Comparison of ENCODE assay signal across 13 mouse cellular contexts in the genomic region with DNA sequence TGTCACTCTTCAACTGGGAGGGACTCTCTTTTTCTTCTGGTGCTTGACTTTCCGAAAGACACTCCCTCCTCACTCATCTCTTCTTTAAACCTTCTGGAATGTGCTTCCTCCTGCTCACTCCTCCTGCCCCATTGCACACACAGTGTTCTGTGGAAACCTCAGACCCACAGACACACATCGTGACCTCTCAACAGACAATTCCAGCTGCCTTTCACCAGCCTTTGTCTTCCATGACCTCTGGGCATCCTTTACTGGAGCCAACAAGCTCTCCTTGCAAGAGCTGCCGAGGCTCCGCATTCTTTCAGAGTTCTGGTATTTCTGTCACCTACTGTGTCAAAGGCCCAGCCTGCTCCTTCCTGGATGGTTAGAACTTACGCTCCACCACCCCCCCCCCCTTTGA.
DNase-seq lines count a peak whose midpoint lies in the region; ATAC-seq and TF ChIP-seq lines count a peak whose summit lies in the region.
"Had no signal": no experiment of that assay in that cellular context is flagged by ENCODE, and none has a peak within 500 bp of the region (broad histone marks: within the 10 kb centered on the region; RNA-seq: fewer than 3 reads in every experiment).

No protein-coding gene starts in this region.

- no peak overlapping the region for H3K9ac ChIP-seq in liver, embryonic 11.5 days (ENCODE audit: low read depth, low read length)

- no peak overlapping the region for H3K4me3 ChIP-seq in liver, embryonic 11.5 days (ENCODE audit: low read depth, low read length)
- no peak overlapping the region for H3K4me3 ChIP-seq in embryonic fibroblast, embryonic 13.5 days (ENCODE audit: insufficient read depth, low read length)

- 0 out of 2 replicates have a peak overlapping the region, but pooled peaks have one; percentile 25 for H3K27ac ChIP-seq in liver, embryonic 11.5 days (ENCODE audit: low read depth, low read length)
- peak overlapping the region; percentile 94 for H3K27ac ChIP-seq in embryonic fibroblast, embryonic 13.5 days (ENCODE audit: insufficient read depth, low read length)

- WGBS in liver, embryonic 11.5 days = 58% methylated on average over 5 of the region's 5 CpGs

- no peak for ATAC-seq in liver, embryonic 11.5 days (replicated peaks; ENCODE audit: low FRiP score)
- ATAC-seq in megakaryocyte progenitor cell, adult 5-6 weeks (replicated peaks; ENCODE audit: poor library complexity) = no peak
- ATAC-seq: activated CD4-positive, CD25-positive, alpha-beta regulatory T cell, adult 4 months; forebrain, embryonic 16.5 days; hindbrain, embryonic 16.5 days; midbrain, embryonic 16.5 days had no signal

- TF ChIP-seq CTCF in embryonic fibroblast, embryonic 13.5 days (IDR thresholded peaks at IDR 0.05; ENCODE audit: borderline replicate concordance, insufficient read depth, low read length) = no peak

- no peaks in the 10 kb centered on the region for H3K9me3 ChIP-seq in liver, embryonic 11.5 days (ENCODE audit: control insufficient read depth, low read length)

- peak overlapping the region; percentile 31; the same call in 1 of the 2 replicates for H3K4me2 ChIP-seq in liver, embryonic 11.5 days

- H3K4me1 ChIP-seq in liver, embryonic 11.5 days (replicated peaks; ENCODE audit: control insufficient read depth, insufficient read depth, low read length) = peaks cover 74% of the 10 kb centered on the region
- peaks cover 50% of the 10 kb centered on the region for H3K4me1 ChIP-seq in embryonic fibroblast, embryonic 13.5 days (ENCODE audit: control insufficient read depth, insufficient read depth, low read length)

- no peak for TF ChIP-seq POLR2A in embryonic fibroblast, embryonic 13.5 days (IDR thresholded peaks at IDR 0.05; ENCODE audit: low read depth, low read length)

- no peak for DNase-seq in liver, embryonic 11.5 days (ENCODE audit: low spot score)
- DNase-seq in liver = no peak
- DNase-seq in adipocyte (ENCODE audit: low spot score) = peak; percentile 80
- DNase-seq in retina, embryonic 14.5 days (ENCODE audit: low spot score) = peak; percentile 27
- no peak for DNase-seq in cerebellum, adult 9-11 months
- DNase-seq: cerebellum, adult 8-10 months; right cerebral cortex, postnatal 4 days had no signal

- no peaks in the 10 kb centered on the region for H3K27me3 ChIP-seq in liver, embryonic 11.5 days (replicated peaks; ENCODE audit: control insufficient read depth, insufficient read depth, low read length)

- no peaks in the 10 kb centered on the region for H3K36me3 ChIP-seq in liver, embryonic 11.5 days (ENCODE audit: control insufficient read depth, insufficient read depth, low read length)

Comparison
In these comparisons a context has a peak if more than half of its experiments do, and no peak if none do; other contexts are left out.
1. DNase-seq: peak in adipocyte (single experiment) and retina, embryonic 14.5 days (single experiment); none in liver, embryonic 11.5 days (single experiment), liver (single experiment) and cerebellum, adult 9-11 months (single experiment).